Mouse (Mus musculus): Measurements from ENCODE around the gene Cd1d1.
"Not testable (repeated sequence)": the region's sequence is repeated elsewhere in the genome, so short reads cannot be mapped to it uniquely, and the experiment has no call there.

Gene Cd1d1

DNA sequence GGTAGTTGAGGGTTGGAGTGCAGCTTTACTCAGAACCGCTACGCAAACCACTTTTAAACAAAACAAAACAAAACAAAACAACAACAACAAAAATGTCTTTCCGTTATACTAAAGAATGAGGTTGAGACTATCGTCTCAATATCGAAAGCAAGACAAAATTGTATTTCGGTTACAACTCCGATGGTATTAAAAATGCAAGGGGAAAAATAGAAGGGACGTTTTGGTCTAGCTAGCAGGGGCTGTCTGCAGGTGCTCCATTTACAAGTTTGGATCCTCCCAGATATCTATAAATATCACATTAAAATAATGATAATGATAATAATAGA is at the start of gene Cd1d1:
Gene Cd1d1, minus strand, starts transcription at position 27 of the 326 bp plus-strand sequence.
- DNase-seq (ENCODE audit: low spot score in 2 of 2) = no peak

DNA sequence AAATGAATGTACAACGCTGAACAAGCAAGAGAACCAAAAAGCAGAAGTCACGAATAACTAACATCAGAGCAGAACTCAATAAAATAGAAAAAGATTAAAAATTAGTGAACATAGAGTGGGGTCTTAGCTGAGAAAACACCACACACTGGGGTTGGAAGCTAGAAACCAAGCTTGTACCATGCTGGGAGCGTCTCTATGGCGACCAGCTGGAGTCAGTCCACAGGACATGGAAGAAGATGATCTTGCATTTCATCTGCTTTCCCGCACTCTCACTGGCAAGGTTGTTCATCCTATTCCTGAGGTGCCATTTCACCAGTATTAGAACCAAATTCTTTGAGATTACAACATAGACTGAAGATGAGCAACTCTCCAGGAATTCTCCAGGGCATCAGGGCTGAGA is 48.6 kb upstream of the Cd1d1 start:
- DNase-seq (ENCODE audit: low spot score in 2 of 2) = no peak

DNA sequence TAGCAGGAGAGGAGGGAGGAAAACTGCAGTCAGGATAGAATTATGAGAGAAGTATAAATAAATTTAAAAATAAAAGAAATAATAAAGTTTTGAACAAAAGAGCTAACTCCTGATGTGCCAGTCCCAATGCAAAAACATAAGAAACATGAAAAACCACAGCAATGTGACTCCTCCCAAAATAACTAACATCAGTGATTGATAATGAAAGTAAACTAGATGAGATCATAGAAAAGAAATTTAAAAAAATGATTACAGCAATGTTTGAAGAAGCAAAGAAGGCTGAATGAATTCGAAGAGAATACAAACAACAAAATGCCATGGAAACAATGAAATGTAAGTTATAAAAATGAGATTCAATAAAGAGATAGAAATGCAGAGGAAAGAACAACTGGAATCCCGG is 42.5 kb upstream of the Cd1d1 start:
- DNase-seq (ENCODE audit: low spot score in 2 of 2) = no peak

DNA sequence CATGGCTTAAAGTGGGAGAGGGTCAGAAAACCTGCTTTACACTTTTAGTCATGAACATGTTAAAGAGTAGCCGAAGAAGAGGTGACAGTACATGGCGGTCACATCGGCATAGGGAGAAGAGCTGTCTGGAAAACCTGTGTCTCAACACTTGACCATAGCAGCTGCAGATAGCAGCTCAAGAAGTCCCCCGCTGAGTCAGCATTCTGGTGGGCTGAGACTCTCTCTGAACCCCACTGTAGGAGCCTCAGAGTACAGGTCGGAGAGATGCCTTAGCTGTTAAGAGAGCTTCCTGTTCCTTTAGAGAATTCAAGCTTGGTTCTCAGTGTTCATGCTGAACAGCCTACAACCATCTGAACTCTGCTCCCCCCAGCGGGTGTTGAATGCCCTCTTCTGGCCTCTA is 39.3 kb upstream of the Cd1d1 start:
- DNase-seq (ENCODE audit: low spot score in 2 of 2) = no peak

DNA sequence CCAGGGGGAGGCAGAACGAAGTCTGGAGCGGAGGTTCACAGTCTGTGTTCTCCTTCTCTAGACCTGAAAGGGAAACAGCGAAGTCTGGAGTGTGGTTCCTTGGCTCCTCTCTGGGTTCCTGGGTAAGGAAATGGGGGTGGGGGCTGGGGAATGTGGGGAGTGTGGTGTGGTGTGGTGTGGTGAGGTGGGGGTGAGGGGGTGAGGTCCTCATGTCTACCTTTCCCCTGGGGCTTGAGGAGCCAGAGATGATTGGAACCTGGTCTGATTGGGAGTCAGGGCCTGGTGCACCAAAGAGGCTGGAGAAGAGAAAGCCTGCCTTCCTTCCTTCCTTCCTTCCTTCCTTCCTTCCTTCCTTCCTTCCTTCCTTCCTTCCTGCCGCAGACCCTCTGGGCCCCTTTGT is 34.8 kb upstream of the Cd1d1 start:
- DNase-seq (ENCODE audit: low spot score in 2 of 2) = no peak

DNA sequence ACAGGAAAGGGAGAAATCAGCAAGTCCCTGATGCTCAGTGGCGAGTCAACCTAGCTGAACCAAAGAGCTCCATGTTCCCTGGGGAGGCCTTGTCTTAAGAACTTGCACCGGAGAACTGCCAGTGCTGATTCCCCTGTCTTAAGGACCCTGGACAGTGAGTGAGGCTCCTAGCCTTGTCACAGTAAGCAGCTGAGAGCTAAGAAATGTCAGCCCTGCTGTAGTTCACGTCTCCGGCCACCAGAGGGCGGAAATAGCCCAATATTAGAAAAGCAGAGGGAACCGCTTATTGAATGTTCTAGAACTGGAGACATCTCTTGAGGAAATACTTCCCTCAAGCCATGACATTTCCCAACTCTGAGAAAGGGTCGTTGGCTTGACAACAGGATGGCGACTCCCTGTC is 34.1 kb upstream of the Cd1d1 start:
- peak; percentile 84 to 90 for DNase-seq (ENCODE audit: low spot score in 2 of 2)

DNA sequence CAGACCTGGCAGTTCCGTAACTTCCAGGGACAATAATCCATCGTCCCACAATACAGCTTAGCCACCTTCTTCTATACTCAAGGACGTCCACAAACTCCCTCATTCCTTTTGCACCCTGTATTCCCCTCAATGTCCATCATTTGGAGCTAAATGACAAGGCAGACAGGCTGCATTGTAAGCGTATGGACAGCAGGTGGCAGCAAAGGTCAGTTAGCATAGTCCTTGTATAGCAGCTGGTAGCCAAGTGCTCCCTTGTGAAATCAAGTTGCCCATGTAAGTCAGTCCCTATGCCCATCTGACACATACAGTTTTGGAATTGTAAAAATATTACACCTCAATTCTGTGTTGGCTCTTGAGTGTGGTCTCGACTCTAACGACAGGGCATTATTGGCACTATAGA is 31.6 kb upstream of the Cd1d1 start:
- DNase-seq (ENCODE audit: low spot score in 2 of 2) = peak; percentile 72 to 75

DNA sequence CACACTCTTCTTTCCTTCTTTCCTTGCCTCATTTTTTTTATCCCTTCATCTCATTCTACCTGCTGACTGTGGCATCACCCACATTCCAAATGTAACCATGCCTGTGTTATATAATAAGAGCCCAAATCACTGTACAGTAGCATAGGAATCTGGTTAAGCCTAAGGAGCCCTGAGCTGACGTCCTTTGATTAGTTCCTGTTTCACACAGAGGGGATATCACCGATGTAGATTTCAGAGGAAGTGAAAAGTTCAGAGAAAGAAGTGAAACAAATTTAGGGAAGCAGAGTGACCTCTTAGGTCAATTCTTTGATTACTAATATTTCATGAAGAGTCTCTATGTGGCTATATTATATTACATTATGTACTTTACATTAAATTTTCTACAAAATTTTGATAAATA is 18.5 kb upstream of the Cd1d1 start:
- no peak for DNase-seq (ENCODE audit: low spot score in 2 of 2)

DNA sequence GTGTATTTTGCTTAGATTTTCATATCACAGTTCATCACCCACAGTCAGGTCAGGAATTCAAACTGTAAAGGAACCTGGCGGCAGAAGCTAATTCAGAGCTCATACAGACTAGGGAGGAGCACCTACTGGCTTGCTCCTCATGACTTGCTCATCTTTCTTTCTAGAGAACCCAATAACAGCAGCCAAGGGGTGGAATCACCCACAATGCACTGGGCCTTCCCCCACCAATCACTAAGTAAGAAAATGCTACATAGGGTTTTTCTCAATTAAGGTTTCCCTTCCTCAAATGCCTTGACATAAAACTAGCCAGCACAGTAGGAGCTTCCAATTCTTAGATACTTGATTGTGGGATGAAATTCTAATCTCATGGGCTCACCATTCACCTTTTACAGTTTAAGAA is 17.8 kb upstream of the Cd1d1 start:
- no peak for DNase-seq (ENCODE audit: low spot score in 2 of 2)

DNA sequence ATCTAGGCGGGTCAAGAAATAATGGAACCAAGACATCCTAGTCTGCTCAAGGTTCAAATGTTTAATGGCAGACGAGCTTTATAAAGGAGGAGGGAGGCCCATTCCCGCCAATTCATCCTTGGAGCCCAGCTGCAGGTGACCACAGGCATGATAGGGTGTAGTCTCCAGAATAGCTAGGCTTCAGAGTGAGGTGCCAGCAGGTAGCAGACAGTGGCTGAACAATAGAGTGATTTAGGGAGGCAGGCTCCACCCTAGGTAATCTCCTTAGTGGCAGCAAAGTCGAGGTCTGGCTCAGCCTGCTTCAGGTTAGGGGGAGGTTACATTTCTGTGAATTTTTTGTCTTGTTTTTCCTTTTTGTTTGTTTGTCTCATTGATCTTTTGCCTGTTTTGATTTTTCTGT is 16.7 kb upstream of the Cd1d1 start:
- DNase-seq (ENCODE audit: low spot score in 2 of 2) = no peak

DNA sequence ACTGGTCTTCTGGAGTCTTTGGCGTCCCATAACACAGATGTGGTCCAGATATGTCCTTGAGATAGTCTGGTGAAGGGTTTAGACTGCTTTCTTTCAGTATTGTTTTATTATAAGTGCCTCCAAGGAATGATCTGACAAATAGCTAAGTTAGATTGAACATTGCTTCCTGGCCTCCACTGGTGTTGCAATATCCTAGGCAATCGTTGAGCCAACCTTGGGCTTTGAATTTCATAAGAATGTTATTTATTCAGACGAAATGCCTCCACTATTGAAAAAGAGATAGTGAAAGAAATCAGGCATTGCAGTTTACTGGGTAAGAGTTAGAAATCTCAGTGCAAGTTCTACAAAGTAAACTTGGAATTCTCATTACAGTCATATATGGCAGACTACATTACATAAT is 13.2 kb upstream of the Cd1d1 start:
- DNase-seq (ENCODE audit: low spot score in 2 of 2) = not testable (repeated sequence)

DNA sequence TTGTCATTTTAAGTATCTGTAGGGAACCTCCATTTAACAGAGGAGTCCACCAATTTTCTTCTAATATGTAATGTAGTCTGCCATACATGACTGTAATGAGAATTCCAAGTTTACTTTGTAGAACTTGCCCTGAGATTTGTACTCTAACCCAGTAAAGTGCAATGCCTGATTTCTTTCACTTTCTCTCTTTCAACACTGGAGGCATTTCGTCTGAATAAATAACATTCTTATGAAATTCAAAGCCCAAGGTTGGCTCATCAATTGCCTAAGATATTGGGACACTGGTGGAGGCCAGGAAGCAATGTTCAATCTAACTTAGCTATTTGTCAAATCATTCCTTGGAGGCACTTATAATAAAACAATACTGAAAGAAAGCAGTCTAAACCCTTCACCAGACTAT is 9.0 kb upstream of the Cd1d1 start:
- DNase-seq (ENCODE audit: low spot score in 2 of 2) = not testable (repeated sequence)

DNA sequence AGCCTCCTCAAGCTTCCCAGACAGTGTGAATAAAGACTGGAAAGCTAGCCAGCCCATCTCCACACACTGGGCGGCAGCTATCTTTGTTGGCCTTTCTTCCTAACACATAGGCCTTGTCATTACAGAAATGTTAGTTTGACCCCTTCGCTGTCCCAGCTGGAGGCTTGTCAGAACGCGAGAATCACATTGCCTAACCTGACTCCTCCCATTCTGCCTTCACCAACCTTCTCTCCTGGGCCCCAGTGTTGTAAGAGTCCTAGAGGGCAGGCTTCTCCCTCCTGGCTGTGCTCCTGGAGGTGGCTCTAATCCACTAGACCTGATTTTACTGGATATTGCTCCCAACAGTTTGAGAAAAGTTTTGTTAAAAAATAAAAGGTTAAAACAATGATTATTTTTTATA is 1.4 kb upstream of the Cd1d1 start:
- DNase-seq (ENCODE audit: low spot score in 2 of 2) = no peak

DNA sequence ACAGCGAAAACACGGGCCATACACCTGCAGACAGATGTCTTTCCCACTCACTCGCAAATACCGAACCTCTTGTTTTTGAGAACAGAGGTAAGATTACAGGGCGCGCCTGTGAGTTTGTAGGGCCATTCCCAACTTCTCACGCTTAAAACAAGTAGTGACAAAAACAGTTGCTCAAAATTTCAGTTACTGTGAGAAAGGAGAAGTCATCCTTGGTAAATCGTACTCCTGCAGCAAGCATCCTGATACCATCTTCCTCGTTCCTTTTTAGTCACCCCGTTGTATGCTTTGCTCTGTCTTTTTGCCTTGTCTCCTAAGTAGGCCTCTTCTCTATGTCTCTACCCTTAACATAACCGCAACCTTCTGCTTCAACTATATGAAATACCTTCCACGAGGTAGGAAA is 810 bp upstream of the Cd1d1 start:
- no peak for DNase-seq (ENCODE audit: low spot score in 2 of 2)

DNA sequence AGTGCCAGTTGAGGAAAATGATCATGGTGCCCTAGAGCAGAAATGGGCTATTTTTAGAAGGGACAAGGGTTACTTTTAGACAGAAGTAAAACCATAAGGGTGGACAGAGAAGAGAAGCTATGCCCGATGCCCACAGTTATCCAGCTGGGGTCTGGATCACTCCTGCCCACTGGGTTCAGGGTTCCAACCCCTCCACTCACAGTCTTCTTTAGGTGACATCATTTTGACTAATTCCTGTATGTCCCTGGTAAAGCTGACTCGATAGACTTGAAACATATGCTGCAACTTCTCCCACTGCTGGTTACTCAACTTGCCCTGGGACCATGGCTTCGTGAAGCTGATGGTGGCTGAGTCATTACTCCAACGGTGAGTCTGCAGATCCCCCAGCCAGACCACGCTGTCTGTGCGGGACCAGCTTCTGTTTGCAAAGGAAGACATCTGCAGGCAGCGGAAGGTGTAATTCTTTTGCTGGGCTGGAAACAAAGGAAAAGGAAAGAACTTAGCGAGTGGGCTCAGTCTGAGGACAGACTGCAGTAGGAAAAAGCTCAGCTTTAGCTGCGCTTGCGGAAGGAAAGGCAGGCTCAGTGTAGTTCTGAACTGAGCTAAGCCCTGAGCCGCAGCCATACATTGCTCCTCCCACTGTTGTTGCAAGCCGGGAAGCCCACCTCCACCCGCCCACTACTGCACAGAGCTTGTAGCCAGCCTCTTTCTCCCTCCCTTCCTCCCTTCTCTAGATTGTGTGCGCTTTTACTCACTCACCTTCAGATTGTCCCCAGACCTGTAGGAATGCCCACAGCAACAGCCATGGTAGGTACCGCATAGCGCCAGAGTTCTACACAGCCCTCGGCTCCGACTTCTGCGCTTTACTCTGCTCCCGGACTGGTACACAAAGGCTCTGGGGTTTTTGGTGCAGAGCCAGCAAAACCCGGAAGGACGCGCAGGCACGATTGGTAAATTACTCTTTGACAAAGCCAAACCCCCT is 517 bp downstream of the Cd1d1 start:
- peak; percentile 45 to 47 for DNase-seq (ENCODE audit: low spot score in 2 of 2)

DNA sequence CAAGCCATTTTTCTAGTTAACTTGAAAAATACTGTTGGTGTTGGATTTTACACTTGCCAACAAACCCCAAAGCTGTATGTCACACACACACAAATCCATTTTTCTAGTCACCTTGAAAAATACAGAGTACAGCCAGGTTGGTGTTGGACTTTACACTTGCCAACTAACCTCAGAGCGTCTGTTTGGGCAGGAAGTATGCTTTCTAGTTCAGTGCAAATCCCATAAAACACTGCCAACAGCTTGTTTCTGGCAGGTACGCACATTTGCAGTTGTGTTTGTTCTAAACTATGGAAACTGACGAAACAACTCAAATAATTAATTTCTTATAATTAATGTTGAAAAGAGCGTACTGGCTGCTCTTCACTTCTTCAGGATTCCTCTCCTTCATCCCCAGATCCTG is 3.1 kb downstream of the Cd1d1 start:
- no peak for DNase-seq (ENCODE audit: low spot score in 2 of 2)

DNA sequence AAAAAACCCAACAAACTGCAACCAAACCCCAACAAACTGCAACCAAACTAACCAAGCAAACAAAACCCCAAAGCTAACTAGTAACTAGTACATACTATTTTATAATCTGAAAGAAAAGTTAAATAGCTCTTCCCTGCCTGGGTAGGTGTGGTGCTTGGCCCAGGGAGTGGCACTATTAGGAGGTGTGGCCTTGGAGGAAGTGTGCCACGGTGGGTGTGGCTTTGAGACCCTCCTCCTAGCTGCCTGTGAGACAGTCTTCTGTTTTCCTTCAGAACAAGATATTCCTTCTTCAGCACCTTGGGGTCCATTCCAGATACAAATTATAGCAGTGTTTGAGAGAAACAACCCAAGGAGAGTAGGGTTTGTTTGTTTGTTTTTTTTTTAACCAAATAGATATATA is 3.9 kb downstream of the Cd1d1 start:
- no peak for DNase-seq (ENCODE audit: low spot score in 2 of 2)

DNA sequence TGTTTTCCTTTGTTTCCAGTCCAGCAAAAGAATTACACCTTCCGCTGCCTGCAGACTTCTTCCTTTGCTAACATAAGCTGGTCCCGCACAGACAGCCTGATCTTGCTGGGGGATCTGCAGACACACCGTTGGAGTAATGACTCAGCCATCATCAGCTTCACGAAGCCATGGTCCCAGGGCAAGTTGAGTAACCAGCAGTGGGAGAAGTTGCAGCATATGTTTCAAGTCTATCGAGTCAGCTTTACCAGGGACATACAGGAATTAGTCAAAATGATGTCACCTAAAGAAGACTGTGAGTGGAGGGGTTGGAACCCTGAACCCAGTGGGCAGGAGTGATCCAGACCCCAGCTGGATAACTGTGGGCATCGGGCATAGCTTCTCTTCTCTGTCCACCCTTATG is 12.3 kb downstream of the Cd1d1 start:
- DNase-seq (ENCODE audit: low spot score in 2 of 2) = not testable (repeated sequence)

DNA sequence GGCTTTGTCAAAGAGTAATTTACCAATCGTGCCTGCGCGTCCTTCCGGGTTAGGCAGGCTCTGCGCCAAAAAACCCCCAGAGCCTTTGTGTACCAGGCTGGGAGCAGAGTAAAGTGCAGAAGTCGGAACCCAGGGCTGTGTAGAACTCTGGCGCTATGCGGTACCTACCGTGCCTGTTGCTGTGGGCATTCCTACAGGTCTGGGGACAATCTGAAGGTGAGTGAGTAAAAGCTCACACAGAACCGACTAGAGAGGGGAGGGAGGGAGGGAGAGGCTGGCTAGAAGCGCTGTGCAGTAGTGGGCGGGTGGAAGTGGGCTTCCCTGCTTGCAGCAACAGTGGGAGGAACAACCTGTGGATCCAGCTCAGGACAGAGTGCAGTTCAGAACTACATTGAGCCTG is 12.8 kb downstream of the Cd1d1 start:
- DNase-seq (ENCODE audit: low spot score in 2 of 2) = no peak

DNA sequence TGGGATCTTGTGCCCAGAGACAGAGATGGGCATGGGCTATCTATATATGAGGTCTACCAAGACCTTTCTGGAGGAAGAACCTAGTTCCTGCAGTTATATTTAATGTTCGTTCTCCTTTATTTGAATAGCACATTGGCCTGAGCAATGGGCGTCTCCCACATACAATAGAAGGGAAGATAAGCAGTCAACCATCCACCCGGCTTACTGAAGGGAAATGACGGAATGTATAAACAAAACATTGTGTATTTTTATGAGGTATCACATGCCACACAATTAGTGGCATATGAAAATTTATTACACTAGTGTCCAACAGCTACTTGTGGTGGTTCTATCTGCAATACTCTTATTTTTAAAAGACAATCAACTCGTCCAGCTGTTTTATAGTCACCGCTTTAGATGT is 15.9 kb downstream of the Cd1d1 start:
- DNase-seq (ENCODE audit: low spot score in 2 of 2) = no peak

DNA sequence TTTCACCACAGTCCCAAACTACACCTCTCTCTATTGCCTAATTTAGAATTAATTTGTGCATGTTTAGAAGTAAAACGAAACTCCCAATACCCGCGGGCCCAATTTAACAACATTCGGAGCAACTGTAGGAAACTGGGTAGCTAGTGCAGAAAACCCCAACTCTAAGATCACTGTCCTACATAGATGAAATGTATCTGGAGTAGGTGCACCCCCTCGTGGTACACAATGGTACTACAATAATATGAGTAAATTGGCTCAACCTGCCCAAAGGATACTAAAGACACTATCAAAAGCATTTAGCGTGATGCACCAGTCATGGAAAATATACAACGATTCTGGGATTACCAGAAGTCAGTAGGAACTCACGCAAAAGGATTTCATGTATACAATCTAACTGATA is 22.7 kb downstream of the Cd1d1 start:
- DNase-seq (ENCODE audit: low spot score in 2 of 2) = peak; percentile 81 to 86

DNA sequence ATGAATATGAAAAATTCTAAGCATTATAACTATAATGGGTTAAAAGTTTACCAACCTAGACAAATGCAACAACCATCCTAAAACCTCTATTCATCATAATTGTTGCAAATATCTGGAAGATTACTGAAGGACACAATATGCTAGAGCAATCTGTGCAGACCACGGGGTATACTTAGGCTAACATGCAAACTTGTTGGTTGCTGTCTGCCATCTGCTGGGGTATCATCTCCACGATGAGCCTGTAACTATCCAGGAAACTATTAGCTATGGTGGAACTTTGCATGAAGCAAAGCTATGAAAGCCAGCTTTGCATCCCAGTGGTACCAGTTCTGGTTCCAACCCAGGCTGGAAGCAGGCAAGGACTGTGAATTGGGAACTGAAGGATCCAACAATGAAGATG is 24.1 kb downstream of the Cd1d1 start:
- no peak for DNase-seq (ENCODE audit: low spot score in 2 of 2)

DNA sequence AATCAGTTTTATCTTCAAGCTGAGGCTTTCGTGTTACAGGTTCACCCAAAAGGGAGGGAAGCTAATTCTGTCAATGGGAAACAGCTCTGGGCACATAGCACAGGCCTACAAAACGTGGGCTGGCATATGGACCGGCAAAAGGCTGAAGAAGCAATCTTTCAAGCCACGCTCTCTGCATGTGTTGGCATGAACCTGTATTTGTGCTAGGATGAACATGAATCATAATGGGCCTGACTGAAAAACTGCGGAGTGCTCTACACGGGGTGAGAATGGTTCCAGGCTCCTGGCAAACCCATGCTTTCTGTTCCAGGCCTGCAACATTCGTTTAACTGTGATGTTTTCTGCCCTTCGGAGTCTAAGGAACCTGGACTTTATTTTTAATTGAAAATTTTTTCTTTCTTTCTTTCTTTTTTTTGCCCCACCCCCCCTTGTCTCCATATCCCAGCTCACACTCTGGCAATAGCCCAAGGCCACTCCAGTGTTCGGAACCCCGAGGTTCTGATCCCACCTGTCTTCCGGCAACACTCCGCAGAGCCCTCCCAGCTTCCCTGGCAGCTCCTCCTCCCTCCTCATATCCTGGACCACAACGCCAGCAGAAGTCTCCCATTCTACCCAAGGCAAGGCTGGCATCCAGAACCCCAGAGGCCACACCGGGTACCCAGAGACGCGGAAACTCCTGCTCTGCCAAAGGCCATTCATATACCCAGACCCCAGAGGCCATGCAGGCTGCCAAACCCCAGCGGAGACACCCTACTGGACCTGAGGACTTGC is 36.4 kb downstream of the Cd1d1 start:
- no peak for DNase-seq (ENCODE audit: low spot score in 2 of 2)
